Mouse (Mus musculus): ENCODE data around the gene Stau1.

- TF ChIP-seq CTCF (IDR thresholded peaks at IDR 0.05) (no peak), EP300 (IDR thresholded peaks at IDR 0.05) (no peak)
Measured at GRCm38 (mm10) chr2:167038297-167038696, 42.2 kb upstream of the Stau1 start.

Measured in lung, postnatal 0 days (tissue).